ENCODE assay signal across 7 mouse cellular contexts in the genomic region with DNA sequence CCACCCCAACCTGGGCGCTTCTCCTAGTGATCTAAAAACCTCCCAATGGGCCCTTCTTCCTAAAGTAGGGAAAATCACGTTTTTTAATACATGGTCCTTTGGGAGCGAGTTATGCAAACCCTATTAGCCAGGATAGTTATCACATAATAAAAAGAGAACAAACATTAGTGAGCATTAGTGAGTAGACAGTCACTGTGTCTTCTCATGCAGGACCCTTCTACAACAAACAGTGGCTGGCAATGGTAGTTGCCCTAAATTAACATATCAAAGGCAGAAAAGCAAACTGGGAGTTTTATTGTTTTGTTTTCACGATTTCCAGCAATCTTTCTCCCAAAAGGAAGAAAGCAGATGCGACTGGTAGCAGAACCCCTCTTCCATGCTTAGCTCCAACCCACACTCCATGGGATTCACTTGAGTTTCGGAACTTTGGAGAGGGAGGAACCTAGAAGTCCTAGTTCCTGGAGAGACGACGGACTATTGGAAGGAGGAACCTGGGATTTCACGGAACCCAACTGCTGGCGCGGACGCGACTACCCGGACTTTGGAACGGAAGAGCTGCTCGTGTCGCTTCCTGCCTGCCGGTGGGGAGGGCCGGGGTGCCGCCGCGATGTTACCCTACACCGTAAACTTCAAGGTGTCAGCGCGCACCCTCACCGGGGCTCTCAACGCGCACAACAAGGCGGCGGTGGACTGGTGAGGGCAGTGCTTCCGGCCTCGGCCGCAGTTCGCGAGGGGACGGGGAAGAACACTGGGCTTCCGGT. TPM values are rescaled to one million over a fixed set of nuclear protein-coding genes. Genes with fewer than 3 reads are reported as not detected.
DNase-seq lines count a peak whose midpoint lies in the region; ATAC-seq lines count a peak whose summit lies in the region.

A gene (plus strand): TSS at position 493 of the 761 bp plus-strand sequence.

- H3K9ac ChIP-seq in embryonic facial prominence, embryonic 11.5 days (replicated peaks; ENCODE audit: low read length): peak within 1 kb of the TSS; percentile 89
- H3K9ac ChIP-seq in midbrain, embryonic 13.5 days (replicated peaks): peak within 1 kb of the TSS; percentile 88

- peak within 1 kb of the TSS; percentile 43 for H3K4me2 ChIP-seq in embryonic facial prominence, embryonic 11.5 days (ENCODE audit: low read depth, low read length)
- H3K4me2 ChIP-seq in midbrain, embryonic 13.5 days (replicated peaks): peak within 1 kb of the TSS; percentile 59

- H3K36me3 ChIP-seq in embryonic facial prominence, embryonic 11.5 days (replicated peaks; ENCODE audit: control insufficient read depth, insufficient read depth, low read depth, low read length): no peaks in the 10 kb centered on the region
- H3K36me3 ChIP-seq in limb, embryonic 10.5 days: peaks cover 15% of the 10 kb centered on the region; the same call in 1 of the 2 replicates
- H3K36me3 ChIP-seq in midbrain, embryonic 13.5 days: no peaks in the 10 kb centered on the region

- peak; percentile 88 for ATAC-seq in embryonic facial prominence, embryonic 11.5 days (replicated peaks; ENCODE audit: insufficient number of reproducible peaks, low FRiP score, low TSS enrichment, low read depth)
- peak; percentile 92 for ATAC-seq in granulocyte monocyte progenitor cell, adult 5-6 weeks (replicated peaks; ENCODE audit: poor library complexity, severe bottlenecking)
- peak; percentile 94 for ATAC-seq in midbrain, embryonic 13.5 days

- peak within 1 kb of the TSS; percentile 91 for H3K27ac ChIP-seq in embryonic facial prominence, embryonic 11.5 days (replicated peaks; ENCODE audit: low read depth, low read length)
- H3K27ac ChIP-seq in limb, embryonic 10.5 days: peak within 1 kb of the TSS; percentile 96
- peak within 1 kb of the TSS; percentile 91 for H3K27ac ChIP-seq in midbrain, embryonic 13.5 days

- no peaks in the 10 kb centered on the region for H3K9me3 ChIP-seq in embryonic facial prominence, embryonic 11.5 days (replicated peaks; ENCODE audit: control insufficient read depth, low read length)
- no peaks in the 10 kb centered on the region for H3K9me3 ChIP-seq in limb, embryonic 10.5 days (replicated peaks)
- H3K9me3 ChIP-seq in midbrain, embryonic 13.5 days: no peaks in the 10 kb centered on the region

- H3K27me3 ChIP-seq in embryonic facial prominence, embryonic 11.5 days (ENCODE audit: control insufficient read depth, insufficient read depth, low read length): no peaks in the 10 kb centered on the region
- H3K27me3 ChIP-seq in limb, embryonic 10.5 days (ENCODE audit: low read depth, poor library complexity, severe bottlenecking): no peaks in the 10 kb centered on the region
- H3K27me3 ChIP-seq in midbrain, embryonic 13.5 days: 0 out of 2 replicates have a peak, but pooled peaks cover 5% of the 10 kb centered on the region

- DNase-seq in adrenal gland, postnatal 14 days: peak; percentile 91
- DNase-seq in embryonic facial prominence, embryonic 11.5 days (ENCODE audit: low spot score): peak; percentile 83
- DNase-seq in kidney, adult 11 months: peak; percentile 83
- peak; percentile 84 for DNase-seq in limb, embryonic 10.5 days (ENCODE audit: low spot score)
- DNase-seq in spleen, adult 12 weeks (ENCODE audit: low spot score): peak; percentile 35

- WGBS in embryonic facial prominence, embryonic 11.5 days: 4% methylated on average over 37 of the region's 37 CpGs
- 4% methylated on average over 37 of the region's 37 CpGs for WGBS in limb, embryonic 10.5 days
- 4% methylated on average over 37 of the region's 37 CpGs for WGBS in midbrain, embryonic 13.5 days

- peak within 1 kb of the TSS; percentile 82 for H3K4me3 ChIP-seq in embryonic facial prominence, embryonic 11.5 days (ENCODE audit: low read depth, low read length)
- peak within 1 kb of the TSS; percentile 80 for H3K4me3 ChIP-seq in limb, embryonic 10.5 days
- peak within 1 kb of the TSS; percentile 86 for H3K4me3 ChIP-seq in midbrain, embryonic 13.5 days (replicated peaks)

- H3K4me1 ChIP-seq in embryonic facial prominence, embryonic 11.5 days (ENCODE audit: control insufficient read depth, insufficient read depth, low read length): no peaks in the 10 kb centered on the region
- H3K4me1 ChIP-seq in limb, embryonic 10.5 days: peaks cover 11% of the 10 kb centered on the region
- H3K4me1 ChIP-seq in midbrain, embryonic 13.5 days (replicated peaks): peaks cover 16% of the 10 kb centered on the region

RNA-seq across cellular contexts. Expression of the gene that starts here (rescaled TPM):
- total RNA-seq in adrenal gland, postnatal 14 days (2021): 41.7 and 43.8 TPM in 2 replicates
- 43.3 and 44.2 TPM in 2 replicates for polyA plus RNA-seq in embryonic facial prominence, embryonic 11.5 days (2014; fragmentation: Nextera tagmentation; extraction: Ambion mirVana)
- total RNA-seq in granulocyte monocyte progenitor cell, adult 5-6 weeks (2014; fragmentation: Nextera tagmentation): 29.0 and 32.5 TPM in 2 replicates
- 26.9 and 31.6 TPM in 2 replicates for total RNA-seq in granulocyte monocyte progenitor cell, adult 5-6 weeks (2017)
- 38.9 and 47.4 TPM in 2 replicates for polyA plus RNA-seq in limb, embryonic 10.5 days (2016; fragmentation: Nextera tagmentation; extraction: Ambion mirVana)
- 37.7 and 38.3 TPM in 2 replicates for polyA plus RNA-seq in midbrain, embryonic 13.5 days (2015; fragmentation: Nextera tagmentation; extraction: Ambion mirVana)

Comparison
In these comparisons a context has a peak if more than half of its experiments do, and no peak if none do; other contexts are left out.
1. Peak in every context shown above with its lines: DNase-seq, ATAC-seq, H3K4me3 ChIP-seq and H3K27ac ChIP-seq.
2. DNase-seq: peak in every context shown above with its lines; median percentile 91 in adrenal gland, postnatal 14 days; 84 in limb, embryonic 10.5 days; 83 in embryonic facial prominence, embryonic 11.5 days; 83 in kidney, adult 11 months; 35 in spleen, adult 12 weeks.